In the genomic region with DNA sequence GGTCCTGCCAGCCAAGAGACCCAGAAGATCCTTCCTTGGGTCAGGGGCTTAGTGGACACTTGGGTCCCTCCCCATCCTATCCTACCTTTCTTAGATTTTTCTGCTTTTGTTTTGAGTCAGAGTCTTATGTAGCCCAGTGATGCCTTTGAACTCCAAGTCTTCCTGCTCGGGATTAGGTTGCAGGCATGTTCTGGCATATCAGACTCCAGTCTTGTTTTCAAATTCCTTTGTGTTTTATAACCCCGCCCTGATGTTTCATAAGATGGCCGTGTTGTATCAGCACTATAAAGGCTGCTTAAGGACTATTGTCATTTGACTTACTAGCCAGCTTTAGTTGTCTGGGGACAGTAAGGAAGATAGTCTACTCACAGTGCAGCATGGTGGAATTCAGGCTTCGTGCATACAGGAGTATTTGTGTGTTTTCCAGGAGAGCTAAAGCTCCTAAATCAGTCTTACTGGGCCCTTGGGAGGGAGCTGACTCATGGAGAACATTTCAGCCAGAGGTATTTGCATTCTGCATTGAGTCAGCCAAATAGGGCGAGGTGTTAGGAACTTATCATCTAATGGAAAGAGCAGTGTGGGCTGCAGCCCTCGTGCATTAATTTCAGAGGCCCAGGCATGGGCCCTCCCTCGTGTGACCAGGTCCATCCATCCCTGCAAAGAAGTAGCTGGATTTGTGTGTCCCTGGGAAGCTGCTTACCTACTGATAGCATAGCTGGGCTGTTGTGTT, we compare ENCODE assay signal across 15 mouse cellular contexts. TPM values are rescaled to one million over a fixed set of nuclear protein-coding genes. Genes with fewer than 3 reads are reported as not detected.
DNase-seq lines count a peak whose midpoint lies in the region; ATAC-seq lines count a peak whose summit lies in the region.
"Had no signal": no experiment of that assay in that cellular context is flagged by ENCODE, and none has a peak within 500 bp of the region (broad histone marks: within the 10 kb centered on the region; RNA-seq: fewer than 3 reads in every experiment).

No protein-coding gene starts in this region.

- intact Hi-C loops in heart, postnatal 14 days (cut with DNase I), result no loop called here

- no peak for DNase-seq in heart, postnatal 14 days
- DNase-seq in urinary bladder, postnatal 14 days (ENCODE audit: low spot score), result peak; percentile 65
- no peak for DNase-seq in urinary bladder, postnatal 10 days (ENCODE audit: low spot score)
- peak; percentile 84 for DNase-seq in gonadal fat pad, adult 2 months (ENCODE audit: low read depth)
- no peak for DNase-seq in cerebellum, postnatal 14 days
- DNase-seq: cerebellum, postnatal 25 days; liver, embryonic 13.5 days; thymus, postnatal 14 days had no signal

- H3K4me3 ChIP-seq in heart, embryonic 15.5 days, result no peak overlapping the region
- H3K4me3 ChIP-seq in liver, embryonic 12.5 days, result no peak overlapping the region
- H3K4me3 ChIP-seq: erythroblast, embryonic 14.5 days; kidney, embryonic 15.5 days; liver, embryonic 13.5 days had no signal

- H3K4me2 ChIP-seq in heart, embryonic 15.5 days, result no peak overlapping the region
- no peak overlapping the region for H3K4me2 ChIP-seq in liver, embryonic 12.5 days
- H3K4me2 ChIP-seq: hindbrain, embryonic 14.5 days; kidney, embryonic 15.5 days; liver, embryonic 13.5 days had no signal

- no peaks in the 10 kb centered on the region for H3K27me3 ChIP-seq in heart, embryonic 15.5 days
- H3K27me3 ChIP-seq in liver, embryonic 12.5 days (replicated peaks), result no peaks in the 10 kb centered on the region
- H3K27me3 ChIP-seq: kidney, embryonic 15.5 days; liver, embryonic 13.5 days had no signal

- H3K27ac ChIP-seq in heart, embryonic 15.5 days, result peak overlapping the region; percentile 27; the same call in 1 of the 2 replicates
- no peak overlapping the region for H3K27ac ChIP-seq in liver, embryonic 12.5 days
- H3K27ac ChIP-seq: hindbrain, embryonic 14.5 days; liver, embryonic 13.5 days had no signal

- H3K4me1 ChIP-seq in heart, embryonic 15.5 days (replicated peaks), result peaks cover 23% of the 10 kb centered on the region
- H3K4me1 ChIP-seq in liver, embryonic 12.5 days, result no peaks in the 10 kb centered on the region
- H3K4me1 ChIP-seq: liver, embryonic 13.5 days had no signal

- H3K36me3 ChIP-seq in heart, embryonic 15.5 days, result peaks cover 70% of the 10 kb centered on the region
- peaks cover 97% of the 10 kb centered on the region for H3K36me3 ChIP-seq in liver, embryonic 12.5 days

- no peak overlapping the region for H3K9ac ChIP-seq in heart, embryonic 15.5 days
- no peak overlapping the region for H3K9ac ChIP-seq in liver, embryonic 12.5 days
- H3K9ac ChIP-seq: hindbrain, embryonic 14.5 days; kidney, embryonic 15.5 days; liver, embryonic 13.5 days had no signal

- WGBS in heart, embryonic 15.5 days, result 68% methylated on average over 7 of the region's 7 CpGs
- WGBS in liver, embryonic 12.5 days (ENCODE audit: insufficient replicate concordance), result 75% methylated on average over 7 of the region's 7 CpGs

- no peak for ATAC-seq in heart, embryonic 15.5 days (replicated peaks; ENCODE audit: insufficient number of reproducible peaks, insufficient read depth, low FRiP score, low read depth)
- no peak for ATAC-seq in liver, embryonic 12.5 days

- H3K9me3 ChIP-seq in heart, embryonic 15.5 days (replicated peaks), result no peaks in the 10 kb centered on the region
- no peaks in the 10 kb centered on the region for H3K9me3 ChIP-seq in liver, embryonic 12.5 days (replicated peaks)
- H3K9me3 ChIP-seq: kidney, embryonic 15.5 days; liver, embryonic 13.5 days had no signal

RNA-seq across cellular contexts. Expression of gene Clec3b, which starts 13.6 kb away (rescaled TPM):
- 1.5 and 2.9 TPM in 2 replicates for polyA plus RNA-seq in heart, embryonic 15.5 days (2015; fragmentation: Nextera tagmentation; extraction: Ambion mirVana)
- 10 to 100 TPM; 62.4 to 67.9 TPM for total RNA-seq in heart, postnatal 14 days (2021)
- polyA plus RNA-seq in gonadal fat pad, adult 2 months (2012; rRNA removed), result 150 and 164 TPM in 2 replicates
- not detected in 2 replicates for polyA plus RNA-seq in liver, embryonic 12.5 days (2016; fragmentation: Nextera tagmentation; extraction: Ambion mirVana)
- total RNA-seq: megakaryocyte-erythroid progenitor cell, adult 5-6 weeks had no signal
- polyA plus RNA-seq: erythroblast, embryonic 14.5 days; neural tube, embryonic 11.5 days had no signal

RNA-seq across cellular contexts. Expression of gene Exosc7, which starts 24.1 kb away (rescaled TPM):
- 63.9 and 76.4 TPM in 2 replicates for polyA plus RNA-seq in heart, embryonic 15.5 days (2015; fragmentation: Nextera tagmentation; extraction: Ambion mirVana)
- 10 to 100 TPM; 25.5 to 30.8 TPM for total RNA-seq in heart, postnatal 14 days (2021)
- polyA plus RNA-seq in gonadal fat pad, adult 2 months (2012; rRNA removed), result 25.5 and 26.0 TPM in 2 replicates
- polyA plus RNA-seq in liver, embryonic 12.5 days (2016; fragmentation: Nextera tagmentation; extraction: Ambion mirVana), result 116 and 123 TPM in 2 replicates

RNA-seq across cellular contexts. Expression of gene Zdhhc3, which starts 24.1 kb away (rescaled TPM):
- polyA plus RNA-seq in heart, embryonic 15.5 days (2015; fragmentation: Nextera tagmentation; extraction: Ambion mirVana), result 44.2 and 52.7 TPM in 2 replicates
- 10 to 100 TPM; 43.2 to 45.0 TPM for total RNA-seq in heart, postnatal 14 days (2021)
- 117 and 118 TPM in 2 replicates for polyA plus RNA-seq in gonadal fat pad, adult 2 months (2012; rRNA removed)
- 51.2 and 52.1 TPM in 2 replicates for polyA plus RNA-seq in liver, embryonic 12.5 days (2016; fragmentation: Nextera tagmentation; extraction: Ambion mirVana)

Comparison
In these comparisons a context has a peak if more than half of its experiments do, and no peak if none do; other contexts are left out.
1. DNase-seq: peak in urinary bladder, postnatal 14 days (single experiment) and gonadal fat pad, adult 2 months (single experiment); none in heart, postnatal 14 days (0 of 2), urinary bladder, postnatal 10 days (single experiment) and cerebellum, postnatal 14 days (0 of 2).
2. RNA of gene Clec3b, which starts 13.6 kb away (polyA plus RNA-seq): 150 to 164 TPM in gonadal fat pad, adult 2 months; 1.5 to 2.9 TPM in heart, embryonic 15.5 days and not detected in liver, embryonic 12.5 days; every median in the first group is over 10 times any median in the second.